Mouse (Mus musculus): ENCODE measurements around the gene Fahd1.

The Fahd1 gene

GRCm38 (mm10) chr17:24850065-24850772 lies at the start of gene Fahd1:
Fahd1 (minus strand) TSS chr17:24850364.
- DNase-seq (ENCODE audit: low spot score): peak; percentile 88

- no peak for DNase-seq (ENCODE audit: low spot score)
Measured at GRCm38 (mm10) chr17:24899153-24899552, 49.0 kb upstream of the Fahd1 start.

GRCm38 (mm10) chr17:24898041-24898854 lies 48.1 kb upstream of the Fahd1 start:
- DNase-seq (ENCODE audit: low spot score): no peak

- DNase-seq (ENCODE audit: low spot score): no peak
Measured at GRCm38 (mm10) chr17:24897600-24897999, 47.4 kb upstream of the Fahd1 start.

- no peak for DNase-seq (ENCODE audit: low spot score)
Measured at GRCm38 (mm10) chr17:24896993-24897269, 46.8 kb upstream of the Fahd1 start.

- peak; percentile 63 for DNase-seq (ENCODE audit: low spot score)
Measured at GRCm38 (mm10) chr17:24896241-24896992, 46.3 kb upstream of the Fahd1 start, which contains the start of gene Nme3. Nme3 (plus strand) TSS chr17:24896500.

- no peak for DNase-seq (ENCODE audit: low spot score)
Measured at GRCm38 (mm10) chr17:24895571-24896240, 45.5 kb upstream of the Fahd1 start.

- peak; percentile 73 for DNase-seq (ENCODE audit: low spot score)
Measured at GRCm38 (mm10) chr17:24894995-24895547, 44.9 kb upstream of the Fahd1 start, which contains the start of the genes Eme2 and Mrps34. Eme2 (minus strand) TSS chr17:24895087. Mrps34 (plus strand) TSS chr17:24895116.

- DNase-seq (ENCODE audit: low spot score): no peak
Measured at GRCm38 (mm10) chr17:24894061-24894994, 44.2 kb upstream of the Fahd1 start.

- no peak for DNase-seq (ENCODE audit: low spot score)
Measured at GRCm38 (mm10) chr17:24893276-24893675, 43.1 kb upstream of the Fahd1 start.

- DNase-seq (ENCODE audit: low spot score): no peak
Measured at GRCm38 (mm10) chr17:24892785-24893184, 42.6 kb upstream of the Fahd1 start.

- no peak for DNase-seq (ENCODE audit: low spot score)
Measured at GRCm38 (mm10) chr17:24891321-24891720, 41.2 kb upstream of the Fahd1 start.

- no peak for DNase-seq (ENCODE audit: low spot score)
Measured at GRCm38 (mm10) chr17:24890151-24891092, 40.3 kb upstream of the Fahd1 start.

- no peak for DNase-seq (ENCODE audit: low spot score)
Measured at GRCm38 (mm10) chr17:24888862-24889261, 38.7 kb upstream of the Fahd1 start.

GRCm38 (mm10) chr17:24887291-24888080 lies 37.3 kb upstream of the Fahd1 start:
- no peak for DNase-seq (ENCODE audit: low spot score)

GRCm38 (mm10) chr17:24886932-24887271 lies 36.7 kb upstream of the Fahd1 start:
- DNase-seq (ENCODE audit: low spot score): no peak

- DNase-seq (ENCODE audit: low spot score): peak; percentile 89
Measured at GRCm38 (mm10) chr17:24886134-24886931, 36.2 kb upstream of the Fahd1 start, which contains the start of the genes Nubp2 and Spsb3. Nubp2 (minus strand) TSS chr17:24886349. Spsb3 (plus strand) TSS chr17:24886643.

Measured in ovary, postnatal 14 days (tissue).